Mouse (Mus musculus) liver, embryonic 14.5 days (tissue): ENCODE measurements around the gene Tmem132a.

ENCODE experiments used
- CTCF ChIP-seq: IDR thresholded peaks from 2 replicates; pipeline ENCODE4 v1.5.1; 2016; ENCODE audit warnings: antibody characterized with exemption, low read depth, control low read depth
- EP300 ChIP-seq: IDR thresholded peaks from 2 replicates; pipeline ENCODE4 v1.6.1; 2016; ENCODE audit warnings: antibody characterized with exemption, low read depth

DNA sequence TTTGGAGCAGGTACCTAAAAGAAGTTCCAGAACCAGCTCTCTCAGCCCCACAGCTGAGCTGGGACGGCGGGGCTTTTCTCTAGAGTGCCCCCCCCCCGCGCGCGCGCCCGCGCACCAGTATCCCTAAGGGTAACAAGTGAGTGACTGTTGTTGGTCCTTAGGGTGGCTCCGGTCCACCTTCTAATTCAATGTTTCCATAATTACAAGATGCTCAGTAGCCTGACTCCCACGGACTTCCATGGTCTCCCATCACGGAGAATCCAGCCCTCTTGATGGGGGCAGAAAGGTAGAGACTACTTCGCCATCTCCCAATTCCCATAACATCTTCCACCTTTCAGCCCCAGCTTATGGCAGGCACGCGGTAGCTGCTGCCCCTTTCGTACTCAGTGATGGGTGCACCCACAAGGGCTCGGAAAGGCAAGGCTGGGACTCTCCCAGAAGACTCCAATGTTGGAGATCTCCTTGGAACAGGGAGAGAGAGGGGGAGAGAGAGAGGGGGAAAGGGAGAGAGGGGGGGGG, 1.1 kb downstream of the Tmem132a start:
- TF ChIP-seq EP300 (no peak), CTCF (no peak)
